Mouse (Mus musculus) T-helper 2 cell (primary cell): Measurements from ENCODE around the gene Crtac1.

ENCODE experiments used
- in situ Hi-C: fragments of 300-600 bp; cut with MboI, MseI; formaldehyde crosslinking; loops from one replicate; pipeline ENCODE4 v1.15.1; 2025; ENCODE audit warnings: high pct_unique_total_duplicates

Gene Crtac1

DNA sequence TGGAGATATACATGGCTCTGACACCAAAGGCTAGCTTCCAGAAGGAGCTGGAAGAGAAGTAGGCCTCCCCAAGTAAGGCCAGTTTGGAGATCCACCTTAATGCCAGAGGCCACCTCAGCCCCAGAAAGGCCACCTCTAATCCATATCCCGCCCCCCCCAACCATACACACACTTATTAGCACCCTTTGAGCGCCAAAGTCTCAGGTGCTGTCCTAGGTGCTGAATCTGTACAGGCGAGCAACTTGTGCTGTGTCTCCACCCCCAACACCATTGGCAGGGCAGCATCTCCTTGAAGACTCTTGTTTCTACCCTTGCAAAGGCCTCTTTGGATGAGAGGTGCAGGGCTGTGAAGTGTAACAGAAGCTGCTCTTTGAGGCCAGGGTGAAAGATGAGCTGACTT is 6.4 kb downstream of the Crtac1 start:
- in situ Hi-C loops, result loop anchor here (10.0 kb wide), 1 partner anchor 1000 kb away; no protein-coding TSS in a partner anchor

DNA sequence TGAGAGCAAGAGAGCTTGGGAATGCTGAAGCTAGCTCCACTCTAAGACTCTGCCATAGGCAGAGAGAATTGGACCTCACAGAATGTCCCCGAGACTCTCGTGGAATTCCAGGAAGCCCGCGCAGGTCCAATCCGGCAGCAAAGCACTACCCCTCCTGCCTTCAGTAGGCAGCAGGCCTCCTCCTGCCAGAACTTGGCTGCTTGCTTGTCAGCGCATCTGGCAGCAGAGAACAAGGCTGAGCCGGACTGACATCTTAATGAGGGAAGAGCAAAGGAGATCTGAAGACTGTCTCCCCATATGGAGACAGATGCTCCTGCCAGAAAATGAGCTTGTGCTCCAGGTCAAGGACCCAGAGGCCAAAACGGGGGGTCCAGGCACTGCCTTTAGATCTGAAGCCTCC is 16.5 kb downstream of the Crtac1 start:
- in situ Hi-C loops, result no loop called here

DNA sequence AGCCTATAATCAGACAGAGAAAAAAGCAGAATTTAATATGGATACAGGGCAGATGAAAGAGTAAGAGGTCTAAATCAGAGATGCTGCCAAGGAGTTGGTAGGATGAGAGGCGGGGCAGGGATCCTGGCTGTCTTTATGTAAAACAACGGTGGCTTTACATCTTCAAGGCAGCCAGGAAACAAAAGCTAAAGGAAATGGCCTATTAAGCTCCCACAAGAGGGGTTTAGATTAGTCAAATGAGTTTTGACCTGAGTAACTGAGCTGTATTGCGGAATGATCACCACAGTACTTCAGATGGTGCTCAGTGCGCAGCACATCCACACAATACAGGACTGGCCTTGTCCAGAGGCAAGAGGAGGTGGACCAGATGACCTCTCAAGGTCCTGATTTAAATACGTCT is 21.7 kb downstream of the Crtac1 start:
- in situ Hi-C loops, result no loop called here

DNA sequence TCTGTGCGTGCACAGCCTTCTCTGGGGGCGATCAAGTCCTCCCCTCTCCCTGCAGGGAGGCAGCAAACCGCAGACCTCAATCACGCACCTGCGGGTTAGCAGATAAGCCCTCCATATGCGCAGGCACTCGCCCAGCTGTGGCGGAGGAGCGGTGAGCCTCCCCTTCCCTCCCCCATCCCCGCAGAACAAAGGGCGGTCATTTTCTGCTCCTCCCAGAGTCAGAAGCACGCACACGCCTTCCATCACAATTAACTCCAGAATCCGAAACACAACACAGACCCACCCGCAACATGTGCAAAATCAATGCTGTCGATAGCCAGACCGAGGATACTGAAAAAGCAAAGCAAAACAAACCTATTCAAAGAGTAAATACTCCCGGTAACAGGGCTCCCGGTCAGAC is 22.4 kb downstream of the Crtac1 start:
- in situ Hi-C loops, result no loop called here

DNA sequence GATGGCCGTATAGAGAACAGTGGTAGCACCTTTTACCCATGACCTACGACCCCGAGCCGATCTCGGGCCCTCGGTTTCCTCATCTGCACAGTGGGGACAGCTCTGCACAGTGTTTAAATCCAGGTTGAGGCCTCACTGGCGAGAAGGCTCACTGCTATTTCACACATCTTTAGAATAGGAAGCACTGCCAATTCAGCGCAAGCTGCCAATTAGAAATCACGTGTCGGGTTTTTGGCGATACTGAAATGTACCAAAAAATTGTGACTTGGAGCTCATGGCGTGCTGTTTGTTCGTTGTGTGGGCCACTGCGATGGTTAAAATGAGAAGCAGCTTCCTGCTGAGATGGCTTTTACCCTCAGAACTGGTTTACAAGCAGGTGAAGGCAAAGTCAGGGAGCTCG is 27.2 kb downstream of the Crtac1 start:
- in situ Hi-C loops, result no loop called here

DNA sequence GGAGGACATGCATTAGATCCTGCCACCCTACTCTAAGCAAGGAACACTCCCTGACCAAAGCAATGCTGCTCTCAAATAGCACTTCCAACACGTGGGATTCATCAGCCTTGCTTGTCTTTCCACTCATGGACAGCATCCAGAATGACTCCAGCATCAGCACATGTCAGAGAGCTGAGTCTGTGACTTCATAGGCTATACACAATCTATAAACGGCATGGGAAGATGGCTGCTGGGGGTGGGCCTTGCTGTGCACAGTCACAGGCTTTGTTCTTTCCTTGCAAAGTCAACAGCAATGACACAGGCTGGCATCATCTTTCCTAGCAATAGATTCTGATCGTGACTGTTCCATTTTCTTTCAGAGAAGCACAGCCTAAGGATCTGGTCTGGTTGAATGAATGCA is 31.6 kb downstream of the Crtac1 start:
- in situ Hi-C loops, result no loop called here

DNA sequence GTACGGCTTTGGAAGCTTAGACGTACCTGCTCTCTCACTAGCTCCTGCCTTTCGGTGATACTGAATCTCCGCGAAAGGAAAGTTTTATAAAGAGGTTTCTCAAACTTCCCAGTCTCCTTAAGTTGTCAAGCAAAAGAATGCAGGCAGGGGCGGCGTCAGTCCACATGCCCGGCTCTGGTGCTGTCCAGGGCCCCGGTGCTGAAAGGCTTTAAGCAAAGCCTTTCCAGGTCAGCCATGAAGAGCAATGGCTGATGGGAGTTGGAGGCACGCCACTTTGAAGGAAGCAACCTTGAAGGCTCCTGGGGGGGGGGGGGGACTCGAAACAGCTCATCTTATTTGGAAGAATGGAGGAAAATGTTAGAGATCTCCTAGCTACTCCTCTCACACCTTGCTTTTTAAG is 34.3 kb downstream of the Crtac1 start:
- in situ Hi-C loops, result no loop called here

DNA sequence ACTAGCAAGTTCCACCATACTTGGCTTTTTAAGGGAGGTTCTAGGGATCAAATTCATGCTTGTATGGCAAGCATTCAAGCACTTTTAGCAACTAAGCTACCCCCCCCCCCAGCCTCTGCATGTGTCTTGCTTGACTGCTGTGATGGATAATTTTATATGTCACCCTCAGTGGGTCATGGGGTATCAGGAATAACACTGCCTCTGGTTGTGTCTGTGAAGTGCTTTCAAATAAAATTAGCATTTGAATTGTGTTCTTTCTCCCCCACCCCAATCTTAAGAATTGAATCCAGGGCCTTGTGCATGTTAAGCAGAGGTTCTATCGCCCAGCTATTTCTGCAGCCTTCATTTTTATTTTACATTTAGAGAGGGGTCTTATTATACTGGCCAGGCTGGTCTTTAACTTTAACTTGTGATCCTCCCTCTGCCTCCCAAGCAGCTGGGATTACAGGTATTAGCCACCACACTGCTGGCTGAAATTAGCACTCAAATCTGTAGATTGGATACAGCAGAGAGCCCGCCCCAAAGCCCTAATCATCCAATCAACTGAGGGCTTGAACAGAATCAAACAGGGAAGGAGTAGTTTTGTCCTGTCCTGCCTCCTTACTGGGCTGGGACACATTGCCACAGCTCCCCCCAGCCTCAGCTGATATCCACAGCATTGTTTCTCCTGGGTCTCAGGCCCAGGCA is 36.6 kb downstream of the Crtac1 start:
- in situ Hi-C loops, result no loop called here

DNA sequence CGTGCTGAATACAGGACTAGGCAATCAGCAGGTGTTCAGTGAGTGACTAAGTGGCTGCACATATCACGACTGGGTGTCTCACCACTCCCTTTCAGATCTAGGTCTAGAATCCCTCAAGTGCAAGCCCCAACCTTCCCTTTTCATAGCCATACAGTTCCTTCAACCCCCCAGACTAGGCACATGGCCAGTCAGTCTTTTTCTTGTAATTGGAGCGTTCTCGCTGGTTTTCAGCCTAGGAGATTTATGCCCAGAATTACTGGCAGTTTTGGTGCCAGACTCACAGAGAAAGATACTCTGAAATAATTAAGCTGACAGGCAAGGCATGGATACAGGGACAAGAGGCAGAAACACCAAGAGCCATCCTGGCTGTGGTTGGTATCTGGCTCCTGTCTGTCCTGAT is 37.7 kb downstream of the Crtac1 start:
- in situ Hi-C loops, result no loop called here

DNA sequence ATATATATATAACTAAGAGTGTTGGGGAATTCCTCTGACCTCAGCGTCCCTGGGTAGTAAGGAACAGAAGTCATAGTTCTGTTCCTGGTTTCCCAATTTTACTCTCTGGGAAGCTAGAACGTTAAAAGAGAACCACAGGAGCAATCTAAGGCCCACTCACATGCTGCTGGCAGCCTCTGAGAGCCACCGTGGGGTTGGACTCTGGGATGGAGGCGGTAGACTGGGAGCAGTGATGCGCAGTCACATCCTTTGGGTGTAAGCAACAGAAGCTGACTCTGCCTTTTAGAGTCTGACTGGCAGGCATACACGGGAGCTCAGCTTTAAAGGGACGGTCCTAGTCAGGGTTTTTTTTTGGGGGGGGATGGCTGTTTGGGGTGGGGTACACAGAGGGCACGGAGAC is 39.5 kb downstream of the Crtac1 start:
- in situ Hi-C loops, result no loop called here

DNA sequence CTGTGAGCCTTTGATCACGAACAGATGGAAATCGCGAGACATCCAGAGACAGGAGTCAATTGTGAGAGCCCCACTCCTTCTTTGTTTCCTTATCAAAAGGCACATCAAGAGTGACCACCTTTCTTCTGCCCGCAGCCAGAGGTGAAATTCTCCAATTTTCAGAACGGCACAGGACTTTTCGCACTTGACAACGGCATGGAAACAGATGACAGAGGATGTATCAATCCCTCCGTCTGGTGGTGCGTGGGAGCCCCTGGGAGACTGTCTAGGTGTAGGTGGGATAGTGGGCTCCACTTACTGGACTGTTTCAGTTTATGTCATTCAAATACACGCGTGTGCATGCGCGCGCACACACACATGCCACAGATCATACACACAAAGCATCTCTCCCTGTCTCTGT is 42.0 kb downstream of the Crtac1 start:
- in situ Hi-C loops, result no loop called here

DNA sequence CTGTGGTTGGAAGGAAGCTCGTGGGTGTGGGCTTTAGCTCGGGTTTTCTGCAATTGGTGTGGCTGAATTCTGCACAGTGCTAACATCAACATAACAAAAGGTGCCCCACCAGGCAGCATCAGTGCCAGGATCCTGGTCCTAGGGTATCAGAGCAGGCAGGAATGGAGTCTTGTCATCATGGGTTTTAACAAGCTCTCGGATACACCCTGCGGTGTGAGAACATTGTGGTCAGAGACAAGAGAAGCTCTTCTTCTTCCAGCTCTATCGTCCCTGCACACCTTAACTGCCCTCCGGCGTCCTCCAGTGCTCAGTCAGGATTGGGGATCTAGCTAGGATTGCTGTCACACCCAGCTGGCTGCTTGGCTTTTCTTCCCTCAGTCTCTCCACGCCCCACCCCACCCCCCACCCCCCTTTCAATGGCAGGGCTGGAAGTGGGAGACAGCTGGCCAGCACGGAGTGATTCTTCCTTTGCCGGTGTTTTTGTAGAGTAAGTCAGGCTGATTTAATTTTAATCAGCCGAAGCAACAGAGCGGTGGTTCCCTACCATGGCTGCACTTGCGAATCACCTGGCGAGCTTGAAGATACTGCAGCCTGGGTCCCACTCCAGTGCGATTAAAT is 46.5 kb downstream of the Crtac1 start:
- in situ Hi-C loops, result no loop called here

DNA sequence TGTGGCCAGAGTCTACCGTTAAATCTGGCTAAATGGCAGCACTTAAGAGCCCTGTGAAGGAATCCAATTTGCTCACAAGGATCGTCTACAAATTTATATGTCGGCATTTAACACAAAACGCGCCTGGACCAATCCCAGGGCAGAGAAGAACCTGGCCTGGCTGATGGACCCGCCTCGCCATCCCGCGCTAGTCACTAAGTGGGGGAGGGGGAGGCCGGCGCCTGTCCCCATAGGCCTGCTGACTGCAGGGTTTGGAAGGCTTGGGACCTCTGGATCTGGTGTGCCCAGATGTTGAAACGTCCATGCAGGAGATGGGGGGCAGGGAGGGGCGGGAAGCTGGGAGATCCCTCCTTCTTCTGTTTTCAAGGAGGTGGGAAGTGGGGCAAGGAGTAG is 50.6 kb downstream of the Crtac1 start:
- in situ Hi-C loops, result no loop called here

DNA sequence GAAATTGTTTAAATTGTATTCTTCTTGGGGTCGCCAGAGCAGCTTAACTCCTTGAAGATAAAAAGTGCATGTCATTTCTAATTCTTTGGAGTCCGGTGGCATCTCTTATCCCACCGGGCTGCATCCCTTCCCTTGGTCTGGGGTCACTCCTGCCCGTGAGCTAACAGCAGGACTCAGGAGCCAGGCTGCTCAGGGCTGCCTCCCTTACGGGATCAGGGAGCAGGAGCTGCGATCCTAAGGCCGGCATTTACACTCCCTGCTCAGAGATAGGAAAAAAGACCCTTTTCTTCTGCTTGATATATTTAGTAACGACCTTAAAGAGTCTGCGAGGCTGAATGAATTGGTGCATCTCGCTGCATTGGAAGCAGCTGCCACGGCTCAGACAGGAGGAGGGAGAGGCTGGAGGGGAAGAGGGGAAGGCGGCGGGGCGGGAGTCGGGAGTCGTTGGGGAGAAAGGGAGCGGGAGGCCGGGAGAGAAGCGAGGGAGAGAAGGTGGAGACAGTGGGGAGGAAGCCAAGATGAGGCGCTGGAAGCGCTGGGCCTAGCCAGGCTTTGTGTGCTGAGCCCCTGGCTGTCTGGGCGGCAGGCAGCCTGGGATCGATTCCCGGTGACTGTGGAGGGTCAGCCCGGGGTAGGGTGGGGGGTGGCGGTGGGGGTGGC is 51.1 kb downstream of the Crtac1 start:
- in situ Hi-C loops, result no loop called here

DNA sequence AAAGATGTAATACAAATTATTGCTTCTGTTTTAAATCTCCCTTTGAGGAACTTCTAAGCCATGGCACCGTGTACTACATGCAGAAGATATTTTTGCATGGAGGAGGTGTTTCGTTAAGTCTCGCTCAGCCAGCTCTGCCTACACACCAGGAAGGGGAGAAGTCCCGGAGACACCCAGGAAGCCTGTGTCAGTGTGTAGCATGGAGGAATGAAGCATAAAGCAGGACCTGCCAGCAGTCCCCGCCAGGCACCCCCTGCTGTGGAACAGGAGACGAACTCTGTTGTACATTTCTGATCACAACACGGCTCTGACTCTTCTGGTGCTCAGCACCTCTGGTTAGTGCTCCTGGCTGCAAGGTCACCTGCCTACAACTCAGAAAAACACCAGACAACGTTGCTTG is 51.8 kb downstream of the Crtac1 start:
- in situ Hi-C loops, result no loop called here

DNA sequence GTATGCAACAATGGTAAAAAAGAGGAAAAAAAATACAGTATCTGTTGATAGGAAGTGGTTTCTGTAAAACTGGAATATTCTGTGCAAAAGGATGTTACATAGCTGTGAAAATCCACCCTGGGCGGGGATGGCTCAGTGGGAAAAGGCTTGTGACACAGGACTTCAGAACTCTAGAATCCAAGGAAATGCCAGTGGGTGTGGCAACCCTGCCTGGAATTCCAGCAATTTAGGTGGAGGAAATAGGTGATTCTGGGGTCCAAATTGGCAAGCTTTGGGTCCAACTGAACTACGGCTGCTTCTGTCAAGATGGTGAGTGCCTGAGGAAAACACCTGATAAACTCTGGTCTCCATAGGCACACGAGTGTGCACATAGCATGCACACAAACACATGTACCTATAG is 54.4 kb downstream of the Crtac1 start:
- in situ Hi-C loops, result no loop called here

DNA sequence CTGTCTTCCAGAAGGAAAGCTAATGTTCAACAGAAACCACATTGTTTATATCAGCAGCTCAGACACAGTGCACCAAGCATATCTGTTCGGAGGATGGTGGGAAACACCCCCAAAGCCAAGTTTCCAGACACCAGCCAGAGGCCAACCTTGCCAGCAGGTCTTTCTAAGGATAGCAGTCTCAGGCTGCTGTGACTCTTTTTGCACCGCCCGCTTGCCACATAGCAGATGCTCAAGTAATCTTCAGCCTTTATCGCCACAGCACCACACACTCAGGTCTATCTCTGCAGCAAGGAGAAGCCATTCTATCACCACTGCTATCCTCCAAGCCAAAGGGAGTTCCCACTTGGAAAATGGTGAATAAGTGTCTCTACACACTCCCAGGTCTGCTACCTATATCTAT is 68.0 kb downstream of the Crtac1 start:
- in situ Hi-C loops, result no loop called here

DNA sequence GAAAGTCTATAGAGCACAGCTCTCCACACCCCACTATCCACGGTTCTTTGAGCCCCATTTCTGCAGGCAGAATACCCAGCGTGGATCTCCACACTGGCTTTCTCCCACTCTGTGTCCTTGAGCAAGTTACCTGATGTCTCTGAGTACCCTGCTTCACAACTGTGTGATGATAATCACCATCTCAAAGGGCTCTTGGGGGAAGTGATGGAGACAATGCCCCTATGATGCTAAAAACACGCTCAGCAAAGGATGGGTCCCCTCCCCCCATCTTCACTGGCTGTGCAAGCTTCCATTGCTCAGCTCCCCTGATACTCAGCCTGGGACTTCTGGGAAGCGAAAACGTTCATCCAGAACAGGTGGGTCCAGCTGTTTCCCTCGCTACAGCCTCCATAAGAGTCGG is 73.2 kb downstream of the Crtac1 start:
- in situ Hi-C loops, result no loop called here

DNA sequence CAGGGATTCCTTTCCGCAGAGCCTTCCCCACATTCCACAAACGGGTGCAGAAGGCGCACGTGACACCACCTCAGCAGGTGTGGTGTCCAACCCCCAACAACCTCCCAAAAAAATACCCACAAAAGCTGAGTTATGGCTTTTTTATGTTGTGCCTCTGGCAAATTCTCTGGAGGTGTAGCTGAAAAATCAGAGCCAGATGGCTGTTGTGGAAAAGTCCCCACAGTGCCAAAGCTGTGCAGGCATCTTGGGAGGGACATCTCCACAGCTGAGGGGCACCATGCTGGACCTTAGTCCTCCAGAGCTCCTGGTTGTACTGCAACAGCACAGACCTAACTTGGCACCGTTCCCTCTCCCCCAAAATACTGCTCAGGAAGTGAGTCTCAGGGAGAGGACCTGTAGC is 74.7 kb downstream of the Crtac1 start:
- in situ Hi-C loops, result no loop called here

DNA sequence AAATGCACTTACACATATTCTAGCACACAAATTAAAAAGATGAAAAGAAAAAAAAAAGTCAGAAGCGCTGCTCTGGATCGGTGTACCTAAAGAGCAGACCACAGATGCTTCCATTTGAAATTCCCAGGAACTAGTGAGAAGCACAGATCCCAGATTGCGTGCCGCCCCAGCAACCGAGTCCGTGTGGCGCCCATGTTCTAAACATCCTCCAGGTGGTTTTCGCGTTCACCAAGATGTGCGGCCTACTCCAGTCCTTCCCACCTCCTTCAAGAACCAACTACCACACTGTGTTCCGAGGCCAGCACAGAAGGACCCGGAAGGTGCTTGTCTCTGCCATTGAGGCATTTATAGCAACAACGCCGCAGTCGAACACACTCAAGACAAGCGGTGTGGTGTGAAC is 76.1 kb downstream of the Crtac1 start:
- in situ Hi-C loops, result no loop called here

DNA sequence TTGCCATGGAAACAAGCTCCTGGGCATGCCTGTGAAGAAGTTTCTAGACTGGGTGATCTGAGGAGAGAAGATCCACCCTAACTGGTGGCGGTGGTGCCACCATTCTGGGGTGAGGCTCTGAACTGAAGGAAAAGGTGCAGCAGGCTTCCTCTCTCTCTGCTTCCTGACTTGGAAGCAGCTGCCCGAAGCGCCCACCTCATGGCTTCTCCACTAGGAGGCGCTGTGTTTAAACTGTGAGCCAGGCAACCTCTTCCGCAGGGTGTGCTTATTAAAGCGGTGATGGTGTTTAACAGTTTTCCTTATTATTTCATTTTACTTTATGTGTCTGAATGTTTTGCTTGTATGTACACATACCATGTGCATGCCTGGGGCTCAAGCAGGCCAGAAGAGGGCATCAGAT is 90.4 kb downstream of the Crtac1 start:
- in situ Hi-C loops, result no loop called here

DNA sequence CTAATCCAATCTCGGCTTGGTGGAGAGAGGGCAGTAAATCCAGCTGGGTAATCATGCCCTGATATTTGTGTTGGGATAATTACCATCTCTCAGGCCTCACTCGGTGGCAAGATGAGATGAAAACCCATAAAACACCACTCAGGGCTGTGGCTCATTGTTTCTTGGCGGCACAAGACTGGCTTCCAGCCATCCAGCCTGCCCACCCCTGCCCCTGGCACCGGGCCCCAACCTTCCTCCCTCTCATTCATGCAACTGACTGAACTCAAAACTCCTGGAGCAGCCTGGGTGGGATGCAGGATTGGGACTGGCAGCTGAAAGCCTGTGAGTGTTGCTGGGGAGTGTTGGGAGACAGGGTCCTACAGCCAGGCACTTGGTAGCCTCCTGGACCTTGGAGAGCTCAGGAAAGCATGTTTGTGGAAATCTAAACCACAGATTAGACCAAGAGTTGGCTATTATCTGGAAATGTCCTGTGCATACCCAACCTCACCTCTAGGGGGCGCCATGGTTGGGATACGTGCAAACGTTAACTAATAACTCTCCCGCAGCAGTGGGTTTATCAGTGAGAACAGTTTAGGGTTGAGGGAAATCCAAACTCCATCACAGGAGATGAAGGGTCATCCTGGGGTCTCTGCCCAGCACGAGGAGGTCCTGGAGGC is 99.4 kb downstream of the Crtac1 start:
- in situ Hi-C loops, result no loop called here

DNA sequence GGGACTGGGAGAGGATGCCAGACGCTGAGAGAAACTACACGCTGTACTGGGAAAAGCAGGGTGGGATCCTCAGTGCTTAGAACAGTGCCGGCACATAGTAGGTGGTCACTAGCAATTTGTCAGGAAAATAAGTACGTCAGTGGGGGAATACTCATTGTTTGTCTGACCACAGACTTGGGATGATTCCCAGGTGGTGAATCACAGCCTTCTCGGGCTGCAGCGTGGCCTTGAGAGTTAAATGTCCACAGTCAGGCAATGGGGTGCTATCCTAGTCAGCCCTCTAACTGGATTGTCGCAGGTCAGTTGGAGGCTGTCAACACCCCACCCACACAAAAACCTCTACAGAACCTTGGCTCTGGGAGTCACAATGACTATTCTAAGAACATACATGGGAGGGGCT is 100.1 kb downstream of the Crtac1 start:
- in situ Hi-C loops, result no loop called here
